Mouse (Mus musculus) spleen, adult 2 months (tissue): Measurements from ENCODE around the gene Nap1l1.

ENCODE experiments used
- CTCF ChIP-seq: fragments of 200-500 bp; IDR thresholded peaks from 2 replicates; pipeline ENCODE4 v1.5.1; 2011; ENCODE audit warnings: mild to moderate bottlenecking, inconsistent platforms; ENCODE audit not compliant: insufficient read depth, insufficient read length, insufficient replicate concordance; ENCODE audit errors: extremely low read depth
- POLR2A ChIP-seq: fragments of 200-500 bp; IDR thresholded peaks from 2 replicates; pipeline ENCODE4 v1.6.1; 2011; ENCODE audit warnings: low read depth, low read length, inconsistent platforms

- TF ChIP-seq CTCF (peak; percentile 47; the same call in 1 of the 2 replicates), POLR2A (no peak)
Measured at GRCm38 (mm10) chr10:111503071-111503470, 30.0 kb downstream of the Nap1l1 start.
